Mouse (Mus musculus) left cerebral cortex, postnatal 4 days (tissue): ENCODE data around the gene Slc25a39. TPM values are rescaled to one million over a fixed set of nuclear protein-coding genes. Genes with fewer than 3 reads are reported as not detected.
A peak's percentile ranks its signal among the peaks of the same experiment; 100 is the strongest.
"Not testable (repeated sequence)": the region's sequence is repeated elsewhere in the genome, so short reads cannot be mapped to it uniquely, and the experiment has no call there.

Experiments used
- DNase-seq: peaks from one replicate; pipeline ENCODE4 v3.0.0-alpha.2; 2022
- intact Hi-C: fragments of 180-260 bp; cut with DNase I; formaldehyde crosslinking; loops from one replicate; pipeline ENCODE4 v1.15.1; 2025
- total RNA-seq, 2 experiments: library from RNA; stranded (reverse); gene quantifications; 2 replicates each; pipeline ENCODE4 v1.2.3; 2021

The Slc25a39 gene
- total RNA-seq, 2 experiments from 2014 or later, result 57.2 to 58.8 TPM

DNA sequence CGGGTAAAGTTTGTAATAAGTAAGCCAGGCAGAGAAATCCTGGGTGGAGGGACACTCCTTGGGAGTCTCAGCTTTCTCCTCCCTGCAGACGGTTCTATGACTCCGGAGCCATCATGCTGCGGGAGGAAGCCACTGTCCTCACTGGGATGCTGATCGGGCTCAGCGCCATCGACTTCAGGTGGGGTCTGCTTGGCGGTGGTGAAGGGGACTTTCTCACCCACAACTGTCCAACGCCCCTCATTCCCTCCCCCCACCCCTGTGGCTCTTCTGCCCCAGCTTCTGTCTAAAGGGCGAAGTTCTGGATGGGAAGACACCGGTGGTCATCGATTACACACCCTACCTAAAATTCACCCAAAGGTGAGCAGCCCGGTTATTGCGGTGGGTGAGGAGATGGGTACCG lies 8.6 kb downstream of the Slc25a39 start:
- intact Hi-C loops, result no loop called here
- no peak for DNase-seq

- DNase-seq, result peak; percentile 62
Observed at GRCm38 (mm10) chr11:102398007-102398825, 9.5 kb downstream of the Slc25a39 start.

GRCm38 (mm10) chr11:102396671-102397141 lies 11.0 kb downstream of the Slc25a39 start:
- intact Hi-C loops, result no loop called here
- DNase-seq, result no peak

More at GRCm38 (mm10) chr11:102398007-102398825, 9.5 kb downstream of the Slc25a39 start:
- intact Hi-C loops, result no loop called here

- intact Hi-C loops, result no loop called here
- DNase-seq, result no peak
Observed at GRCm38 (mm10) chr11:102396263-102396662, 11.5 kb downstream of the Slc25a39 start.

DNA sequence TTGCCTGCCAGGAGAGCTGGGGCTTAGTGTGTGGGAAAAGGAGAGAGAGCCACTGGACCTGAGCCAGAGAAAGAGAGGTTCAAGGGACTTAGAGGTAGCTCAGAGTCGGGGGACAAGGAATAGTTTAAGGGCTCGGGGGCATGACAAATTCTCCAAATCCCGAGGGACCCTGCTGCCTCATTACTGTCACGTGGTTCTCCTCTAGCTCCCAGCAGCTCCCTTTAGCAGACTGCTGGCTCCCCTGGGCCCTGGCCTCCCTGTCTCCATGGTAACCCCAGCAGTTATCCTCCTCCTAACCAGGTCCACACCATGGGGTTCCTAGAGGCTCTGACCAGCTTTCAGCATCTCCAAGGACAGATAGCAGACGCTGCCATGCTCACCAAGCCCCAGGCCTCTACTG lies 12.5 kb downstream of the Slc25a39 start:
- intact Hi-C loops, result loop anchor here (2.0 kb wide), 1 partner anchor 74 kb away; no protein-coding TSS in a partner anchor
- peak; percentile 61 for DNase-seq

- intact Hi-C loops, result loop anchor here (2.0 kb wide), 1 partner anchor 74 kb away; no protein-coding TSS in a partner anchor
- no peak for DNase-seq
Observed at GRCm38 (mm10) chr11:102394421-102395124, 13.2 kb downstream of the Slc25a39 start.

- DNase-seq, result peak; percentile 67
- intact Hi-C loops, result loop anchor here (2.0 kb wide), 1 partner anchor 73 kb away; no protein-coding TSS in a partner anchor
Observed at GRCm38 (mm10) chr11:102393719-102394420, 13.9 kb downstream of the Slc25a39 start.

DNA sequence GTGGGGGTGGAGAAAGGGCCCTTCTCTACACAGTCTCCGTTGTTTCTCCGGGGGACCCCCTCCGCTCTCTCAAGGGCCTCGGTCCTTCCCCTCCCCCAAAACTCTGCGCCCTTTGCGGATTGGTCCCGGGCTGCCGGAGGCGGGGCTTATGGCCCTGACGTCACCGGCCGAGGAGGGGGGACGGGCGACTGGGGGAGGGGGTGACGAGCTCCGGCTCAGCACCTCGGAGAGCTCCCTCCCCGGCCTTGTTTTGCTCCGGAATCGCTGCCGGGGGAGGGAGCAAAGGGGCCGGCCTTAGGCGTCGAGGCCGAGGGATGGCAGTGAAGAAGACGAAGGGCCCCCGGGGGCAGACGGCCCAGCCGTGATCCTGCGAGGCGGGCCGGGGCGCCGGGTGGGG lies 14.5 kb downstream of the Slc25a39 start, which contains the start of gene Rundc3a:
Gene Rundc3a, plus strand, starts transcription at position 166 of the 397 bp plus-strand sequence.
- intact Hi-C loops, result no loop called here
- peak; percentile 98 for DNase-seq

DNA sequence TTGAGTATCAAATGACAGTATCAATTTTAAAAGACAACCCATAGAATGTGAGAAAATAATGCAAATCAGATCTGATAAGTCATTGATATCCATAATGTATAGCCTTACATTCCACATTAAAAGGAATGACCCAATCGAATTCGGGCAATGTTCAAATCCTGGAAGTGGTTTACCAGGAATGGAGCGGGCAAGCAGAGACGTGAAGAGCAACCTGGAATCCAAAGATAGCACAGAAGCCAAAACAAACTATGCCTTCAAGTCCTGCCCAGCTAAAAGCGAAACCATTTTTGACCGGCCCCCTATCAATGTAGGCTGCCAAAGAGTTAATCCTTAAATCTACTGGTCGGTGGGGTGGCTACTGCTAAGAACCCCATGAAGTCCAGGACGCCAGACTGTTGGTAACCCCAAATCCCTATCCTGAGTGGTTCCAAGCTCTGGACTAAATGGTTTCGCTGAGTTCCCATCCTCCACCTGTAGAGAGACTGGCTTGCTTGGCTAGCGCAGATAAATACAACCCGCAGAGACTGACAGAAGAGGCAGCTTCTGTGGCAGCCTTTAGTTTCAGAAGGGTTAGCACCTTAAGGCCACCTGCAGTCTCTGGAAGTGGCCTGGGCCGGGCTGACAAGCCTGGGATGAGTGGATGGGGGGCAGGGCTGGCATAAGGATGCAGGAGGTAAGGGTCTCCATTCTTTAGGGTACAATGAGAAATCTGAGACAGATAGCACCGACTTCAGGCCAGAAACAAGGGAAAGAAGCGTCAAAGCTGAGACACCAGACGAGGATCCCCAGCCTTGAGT lies 15.1 kb downstream of the Slc25a39 start:
- DNase-seq, result no peak
- intact Hi-C loops, result no loop called here

DNA sequence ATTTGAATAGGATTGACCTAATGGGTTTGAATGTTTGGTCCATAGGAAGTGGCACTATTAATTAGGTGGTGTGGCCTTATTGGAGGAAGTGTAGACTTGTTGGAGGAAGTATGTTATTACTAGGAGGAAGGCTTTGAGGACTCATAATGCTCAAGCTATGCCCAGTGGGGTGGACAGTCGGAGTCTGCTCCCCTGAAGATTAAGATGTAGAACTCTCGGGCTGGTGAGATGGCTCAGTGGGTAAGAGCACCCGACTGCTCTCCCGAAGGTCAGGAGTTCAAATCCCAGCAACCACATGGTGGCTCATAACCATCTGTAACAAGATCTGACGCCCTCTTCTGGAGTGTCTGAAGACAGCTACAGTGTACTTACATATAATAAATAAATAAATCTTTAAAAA lies 18.3 kb downstream of the Slc25a39 start:
- intact Hi-C loops, result not testable (repeated sequence)

GRCm38 (mm10) chr11:102386121-102386520 lies 21.6 kb downstream of the Slc25a39 start:
- intact Hi-C loops, result no loop called here
- DNase-seq, result no peak

More for the DNA sequence above, 18.3 kb downstream of the Slc25a39 start:
- DNase-seq, result not testable (repeated sequence)

DNA sequence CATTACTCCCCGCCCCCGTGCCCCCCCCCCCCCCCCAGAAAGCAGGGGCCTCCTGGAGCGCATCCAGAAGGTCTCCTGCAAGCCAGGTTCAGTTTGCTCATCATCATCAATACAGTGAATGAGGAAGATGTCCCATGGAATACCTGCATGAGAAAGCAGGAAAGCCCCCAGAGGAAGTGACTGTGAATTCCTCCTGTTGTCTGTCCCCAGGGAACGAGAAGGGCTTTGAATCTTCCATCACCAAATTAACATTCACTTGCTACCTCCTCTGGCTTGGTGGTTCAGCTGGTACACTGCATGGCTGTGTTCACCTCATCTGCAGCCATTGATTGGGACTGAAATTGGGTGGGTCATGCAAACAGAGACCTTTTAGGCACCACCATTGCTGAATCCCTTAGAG lies 22.7 kb downstream of the Slc25a39 start:
- no peak for DNase-seq
- intact Hi-C loops, result no loop called here

- intact Hi-C loops, result loop anchor here (5.0 kb wide), 1 partner anchor 37 kb away; no protein-coding TSS in a partner anchor
- DNase-seq, result no peak
Observed at GRCm38 (mm10) chr11:102384418-102384817, 23.3 kb downstream of the Slc25a39 start.

GRCm38 (mm10) chr11:102383365-102384136 lies 24.2 kb downstream of the Slc25a39 start:
- DNase-seq, result no peak
- intact Hi-C loops, result loop anchor here (5.0 kb wide), 1 partner anchor 36 kb away; no protein-coding TSS in a partner anchor

- DNase-seq, result no peak
- intact Hi-C loops, result loop anchor here (5.0 kb wide), 1 partner anchor 35 kb away; no protein-coding TSS in a partner anchor
Observed at GRCm38 (mm10) chr11:102382794-102383193, 25.0 kb downstream of the Slc25a39 start.

GRCm38 (mm10) chr11:102381341-102382100 lies 26.2 kb downstream of the Slc25a39 start:
- intact Hi-C loops, result loop anchor here (5.0 kb wide), 1 partner anchor 34 kb away; no protein-coding TSS in a partner anchor
- DNase-seq, result no peak

- intact Hi-C loops, result loop anchor here (5.0 kb wide), 1 partner anchor 33 kb away; no protein-coding TSS in a partner anchor
- DNase-seq, result no peak
Observed at GRCm38 (mm10) chr11:102380091-102380490, 27.7 kb downstream of the Slc25a39 start.

DNA sequence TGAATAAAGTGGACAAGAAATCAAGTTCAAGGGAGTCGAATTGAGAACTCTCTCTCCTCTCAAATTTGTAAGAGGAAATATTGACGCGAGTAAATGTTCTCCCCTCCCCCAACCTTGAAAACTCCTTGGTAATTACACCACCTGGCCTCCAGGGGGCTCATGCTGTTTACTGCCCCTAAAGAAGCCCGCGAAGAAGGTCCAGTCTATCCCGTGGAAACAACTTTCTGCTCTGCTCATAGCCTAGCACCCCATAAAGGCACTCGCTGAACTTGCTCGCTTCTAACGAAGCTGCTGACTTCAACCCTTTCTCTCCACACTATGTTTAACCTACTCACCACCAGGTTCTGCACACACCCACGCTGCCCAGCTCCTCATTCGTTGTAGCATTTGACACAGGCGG lies 30.6 kb downstream of the Slc25a39 start:
- DNase-seq, result no peak
- intact Hi-C loops, result no loop called here
